Mouse (Mus musculus): ENCODE results near the gene Phactr1. TPM values are rescaled to one million over a fixed set of nuclear protein-coding genes. Genes with fewer than 3 reads are reported as not detected.

The Phactr1 gene
- total RNA-seq (2014; rRNA removed) (0.28 and 0.34 TPM in 2 replicates), polyA plus RNA-seq (2012; rRNA removed) (0.16 and 0.20 TPM in 2 replicates)

GRCm38 (mm10) chr13:42680391-42680994 lies at the start of gene Phactr1:
Phactr1 (plus strand) TSS chr13:42680623.
- Histone ChIP-seq H3K9ac (ENCODE audit: low read depth, low read length) (no peak within 1 kb of the TSS), H3K79me2 (ENCODE audit: control insufficient read depth, insufficient read depth, low read length) (no peaks in the 10 kb centered on the region), H3K4me3 (ENCODE audit: insufficient read depth, low read depth, low read length) (no peak within 1 kb of the TSS), H3K27ac (replicated peaks; ENCODE audit: insufficient read depth, low read depth, low read length) (no peak within 1 kb of the TSS), H3K4me1 (ENCODE audit: control insufficient read depth, insufficient read depth, low read length) (no peaks in the 10 kb centered on the region), H3K27me3 (ENCODE audit: control insufficient read depth, insufficient read depth, low read length) (peaks cover 5% of the 10 kb centered on the region; the same call in 1 of the 2 replicates), H3K36me3 (ENCODE audit: control insufficient read depth, insufficient read depth, low read length) (no peaks in the 10 kb centered on the region)
- DNase-seq (ENCODE audit: extremely low read depth, low read depth, low spot score): no peak
- 45% methylated on average over 11 of the region's 11 CpGs for WGBS
- TF ChIP-seq POLR2A (IDR thresholded peaks at IDR 0.05; ENCODE audit: extremely low read depth, insufficient read depth, low read length): no peak
- no peak for TF ChIP-seq CTCF (IDR thresholded peaks at IDR 0.05; ENCODE audit: low read depth, low read length)

- H3K4me3 ChIP-seq (ENCODE audit: insufficient read depth, low read depth, low read length): no peak overlapping the region
- H3K79me2 ChIP-seq (ENCODE audit: control insufficient read depth, insufficient read depth, low read length): no peaks in the 10 kb centered on the region
- H3K27me3 ChIP-seq (ENCODE audit: control insufficient read depth, insufficient read depth, low read length): no peaks in the 10 kb centered on the region
- DNase-seq (ENCODE audit: extremely low read depth, low read depth, low spot score): no peak
- H3K27ac ChIP-seq (replicated peaks; ENCODE audit: insufficient read depth, low read depth, low read length): no peak overlapping the region
- no peaks in the 10 kb centered on the region for H3K36me3 ChIP-seq (ENCODE audit: control insufficient read depth, insufficient read depth, low read length)
- no peaks in the 10 kb centered on the region for H3K4me1 ChIP-seq (ENCODE audit: control insufficient read depth, insufficient read depth, low read length)
- 85% methylated on average over 2 of the region's 2 CpGs for WGBS
- TF ChIP-seq CTCF (IDR thresholded peaks at IDR 0.05; ENCODE audit: low read depth, low read length) (no peak), POLR2A (IDR thresholded peaks at IDR 0.05; ENCODE audit: extremely low read depth, insufficient read depth, low read length) (no peak)
- H3K9ac ChIP-seq (ENCODE audit: low read depth, low read length): no peak overlapping the region
Measured at GRCm38 (mm10) chr13:42634908-42635307, 45.5 kb upstream of the Phactr1 start.

GRCm38 (mm10) chr13:42650228-42650627 lies 30.2 kb upstream of the Phactr1 start:
- no peaks in the 10 kb centered on the region for H3K36me3 ChIP-seq (ENCODE audit: control insufficient read depth, insufficient read depth, low read length)
- TF ChIP-seq CTCF (IDR thresholded peaks at IDR 0.05; ENCODE audit: low read depth, low read length) (no peak), POLR2A (IDR thresholded peaks at IDR 0.05; ENCODE audit: extremely low read depth, insufficient read depth, low read length) (no peak)
- no peak for DNase-seq (ENCODE audit: extremely low read depth, low read depth, low spot score)
- no peaks in the 10 kb centered on the region for H3K79me2 ChIP-seq (ENCODE audit: control insufficient read depth, insufficient read depth, low read length)
- H3K27ac ChIP-seq (replicated peaks; ENCODE audit: insufficient read depth, low read depth, low read length): no peak overlapping the region
- no peak overlapping the region for H3K4me3 ChIP-seq (ENCODE audit: insufficient read depth, low read depth, low read length)
- 71% methylated on average over 6 of the region's 6 CpGs for WGBS
- no peaks in the 10 kb centered on the region for H3K4me1 ChIP-seq (ENCODE audit: control insufficient read depth, insufficient read depth, low read length)
- H3K27me3 ChIP-seq (ENCODE audit: control insufficient read depth, insufficient read depth, low read length): no peaks in the 10 kb centered on the region
- H3K9ac ChIP-seq (ENCODE audit: low read depth, low read length): no peak overlapping the region

GRCm38 (mm10) chr13:42656643-42657315 lies 23.6 kb upstream of the Phactr1 start:
- Histone ChIP-seq H3K79me2 (ENCODE audit: control insufficient read depth, insufficient read depth, low read length) (no peaks in the 10 kb centered on the region), H3K4me1 (ENCODE audit: control insufficient read depth, insufficient read depth, low read length) (no peaks in the 10 kb centered on the region), H3K9ac (ENCODE audit: low read depth, low read length) (no peak overlapping the region), H3K27me3 (ENCODE audit: control insufficient read depth, insufficient read depth, low read length) (no peaks in the 10 kb centered on the region), H3K36me3 (ENCODE audit: control insufficient read depth, insufficient read depth, low read length) (no peaks in the 10 kb centered on the region), H3K27ac (replicated peaks; ENCODE audit: insufficient read depth, low read depth, low read length) (no peak overlapping the region), H3K4me3 (ENCODE audit: insufficient read depth, low read depth, low read length) (no peak overlapping the region)
- DNase-seq (ENCODE audit: extremely low read depth, low read depth, low spot score): no peak
- no peak for TF ChIP-seq POLR2A (IDR thresholded peaks at IDR 0.05; ENCODE audit: extremely low read depth, insufficient read depth, low read length)
- no peak for TF ChIP-seq CTCF (IDR thresholded peaks at IDR 0.05; ENCODE audit: low read depth, low read length)
- WGBS: 77% methylated on average over 7 of the region's 7 CpGs

- TF ChIP-seq CTCF (IDR thresholded peaks at IDR 0.05; ENCODE audit: low read depth, low read length) (no peak), POLR2A (IDR thresholded peaks at IDR 0.05; ENCODE audit: extremely low read depth, insufficient read depth, low read length) (no peak)
- Histone ChIP-seq H3K27ac (replicated peaks; ENCODE audit: insufficient read depth, low read depth, low read length) (no peak overlapping the region), H3K4me3 (ENCODE audit: insufficient read depth, low read depth, low read length) (no peak overlapping the region), H3K27me3 (ENCODE audit: control insufficient read depth, insufficient read depth, low read length) (no peaks in the 10 kb centered on the region), H3K4me1 (ENCODE audit: control insufficient read depth, insufficient read depth, low read length) (no peaks in the 10 kb centered on the region), H3K79me2 (ENCODE audit: control insufficient read depth, insufficient read depth, low read length) (no peaks in the 10 kb centered on the region), H3K36me3 (ENCODE audit: control insufficient read depth, insufficient read depth, low read length) (no peaks in the 10 kb centered on the region), H3K9ac (ENCODE audit: low read depth, low read length) (no peak overlapping the region)
- WGBS: 61% methylated on average over 10 of the region's 10 CpGs
- no peak for DNase-seq (ENCODE audit: extremely low read depth, low read depth, low spot score)
Measured at GRCm38 (mm10) chr13:42671651-42672290, 8.7 kb upstream of the Phactr1 start.
